15 mouse cellular contexts compared by ENCODE assay signal in genomic region chr10:18664016-18664415, GRCm38 (mm10).
"Had no signal": no experiment of that assay in that cellular context is flagged by ENCODE, and none has a peak within 500 bp of the region (broad histone marks: within the 10 kb centered on the region; RNA-seq: fewer than 3 reads in every experiment).

No protein-coding gene starts in this region.

- H3K4me3 ChIP-seq: limb, embryonic 10.5 days; liver, embryonic 15.5 days; midbrain, embryonic 10.5 days; midbrain, embryonic 15.5 days; neural tube, embryonic 13.5 days; stomach, embryonic 15.5 days had no signal

- H3K36me3 ChIP-seq: limb, embryonic 10.5 days; liver, embryonic 15.5 days; midbrain, embryonic 10.5 days; stomach, embryonic 15.5 days had no signal

- H3K27me3 ChIP-seq: liver, embryonic 15.5 days; midbrain, embryonic 15.5 days; neural tube, embryonic 13.5 days; stomach, embryonic 15.5 days had no signal

- H3K4me1 ChIP-seq: limb, embryonic 10.5 days; liver, embryonic 15.5 days; midbrain, embryonic 10.5 days; midbrain, embryonic 15.5 days; neural tube, embryonic 13.5 days; stomach, embryonic 15.5 days had no signal

- DNase-seq: kidney, adult 8-10 months; kidney, postnatal 25 days; lung, adult 2 months; lung, postnatal 4 days; right cerebral cortex, postnatal 14 days had no signal

- H3K9ac ChIP-seq: liver, embryonic 15.5 days; midbrain, embryonic 15.5 days; neural tube, embryonic 13.5 days; stomach, embryonic 15.5 days had no signal

- H3K27ac ChIP-seq: limb, embryonic 10.5 days; liver, embryonic 15.5 days; midbrain, embryonic 10.5 days; midbrain, embryonic 15.5 days; neural tube, embryonic 13.5 days; stomach, embryonic 15.5 days had no signal

- ATAC-seq: inflammation-experienced regulatory T-cells, adult 6 months; intestine, postnatal 0 days; lung, postnatal 0 days; midbrain, embryonic 15.5 days had no signal

- H3K9me3 ChIP-seq: limb, embryonic 10.5 days; liver, embryonic 15.5 days; midbrain, embryonic 15.5 days; stomach, embryonic 15.5 days had no signal

- H3K4me2 ChIP-seq: liver, embryonic 11.5 days; liver, embryonic 15.5 days; midbrain, embryonic 15.5 days; neural tube, embryonic 13.5 days; stomach, embryonic 15.5 days had no signal
